Mouse (Mus musculus) G1E (cell line): ENCODE results near the gene Meltf. TPM values are rescaled to one million over a fixed set of nuclear protein-coding genes. Genes with fewer than 3 reads are reported as not detected.

Source experiments
- ATAC-seq: 2 replicates; pipeline ENCODE4 v1.8.0; 2016; ENCODE audit warnings: mild to moderate bottlenecking; ENCODE audit not compliant: insufficient number of reproducible peaks, poor library complexity, low FRiP score, severe bottlenecking; ENCODE audit errors: extremely low read depth
- DNase-seq: peaks from one replicate; pipeline ENCODE4 v3.0.0; 2012; ENCODE audit warnings: low spot score
- H3K27me3 ChIP-seq: 2 replicates; pipeline ENCODE4 v1.6.1; 2012; ENCODE audit warnings: mild to moderate bottlenecking, low read length, inconsistent platforms; ENCODE audit not compliant: insufficient read depth
- H3K36me3 ChIP-seq: replicated peaks from 2 replicates; pipeline ENCODE3; 2012; ENCODE audit warnings: mild to moderate bottlenecking, inconsistent platforms
- H3K4me1 ChIP-seq: 2 replicates; pipeline ENCODE4 v1.6.1; 2012; ENCODE audit warnings: low read depth, low read length, inconsistent platforms, mixed read lengths; ENCODE audit not compliant: insufficient read depth
- H3K4me3 ChIP-seq: 2 replicates; pipeline ENCODE4 v1.5.1; 2012; ENCODE audit warnings: low read depth, mild to moderate bottlenecking, inconsistent platforms, low read length, moderate library complexity, mixed read lengths
- H3K9me3 ChIP-seq: replicated peaks from 2 replicates; pipeline ENCODE4 v1.6.1; 2012; ENCODE audit warnings: inconsistent platforms
- CTCF ChIP-seq: IDR thresholded peaks from 2 replicates; pipeline ENCODE4 v1.5.1; 2012; ENCODE audit warnings: low read depth, low read length, inconsistent platforms, mixed read lengths
- GATA1 ChIP-seq: IDR thresholded peaks from 2 replicates; pipeline ENCODE4 v1.6.1; 2012; ENCODE audit warnings: borderline replicate concordance, low read length, inconsistent platforms, mixed read lengths
- GATA2 ChIP-seq: IDR thresholded peaks from 2 replicates; pipeline ENCODE4 v1.6.1; 2012; ENCODE audit warnings: low read depth, low read length, inconsistent platforms, borderline replicate concordance
- POLR2AphosphoS5 ChIP-seq: IDR thresholded peaks from 2 replicates; pipeline ENCODE4 v1.6.1; 2012; ENCODE audit warnings: low read depth, low read length, inconsistent platforms; ENCODE audit not compliant: insufficient replicate concordance
- TAL1 ChIP-seq: conservative IDR thresholded peaks from 2 replicates; pipeline ENCODE4 v1.6.1; 2012; ENCODE audit warnings: low read depth, low read length, inconsistent platforms, mixed read lengths
- polyA plus RNA-seq: library from polyadenylated mRNA; stranded (reverse); fragments of >175 nt; gene quantifications from 2 replicates; pipeline ENCODE4 v1.2.3, GENCODE M21; 2012
- total RNA-seq, 2 experiments: library from RNA; stranded (forward) in 1 of 2; stranded (reverse) in 1 of 2; fragments of 200-1000 nt in 1 of 2; fragments of >200 nt in 1 of 2; fragmentation: Nextera tagmentation in 1 of 2; gene quantifications; 2 replicates each; pipeline ENCODE4 v1.2.3; 2014 to 2017

The Meltf gene
- total and polyA plus RNA-seq, 3 experiments: 0.05 TPM; not detected in 2

DNA sequence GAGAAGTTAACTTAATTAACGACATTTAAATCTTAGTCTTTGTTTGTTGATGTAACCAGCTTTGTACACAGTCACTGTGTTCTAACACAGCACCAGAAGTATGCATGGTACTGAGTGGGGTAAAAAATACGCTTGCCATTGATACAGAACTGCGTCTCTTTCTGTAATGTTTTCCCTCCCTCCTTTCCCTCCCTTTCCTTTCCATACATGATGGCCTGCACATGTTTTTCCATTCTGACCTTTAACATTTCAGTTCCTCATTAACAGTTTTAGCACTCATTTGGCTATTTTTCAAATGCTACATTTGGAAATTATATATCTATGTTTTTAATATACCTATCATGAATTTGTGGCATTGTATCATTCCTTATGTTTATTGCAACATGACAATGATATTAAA is 34.4 kb upstream of the Meltf start:
- no peaks in the 10 kb centered on the region for H3K4me1 ChIP-seq
- H3K9me3 ChIP-seq: no peaks in the 10 kb centered on the region
- H3K36me3 ChIP-seq: peaks cover 37% of the 10 kb centered on the region
- H3K4me3 ChIP-seq: no peak overlapping the region
- DNase-seq (no peak), ATAC-seq (no peak)
- no peak for TF ChIP-seq GATA2
- TF ChIP-seq TAL1: no peak
- TF ChIP-seq GATA1: no peak
- TF ChIP-seq POLR2AphosphoS5: no peak
- no peak for TF ChIP-seq CTCF
- no peaks in the 10 kb centered on the region for H3K27me3 ChIP-seq

DNA sequence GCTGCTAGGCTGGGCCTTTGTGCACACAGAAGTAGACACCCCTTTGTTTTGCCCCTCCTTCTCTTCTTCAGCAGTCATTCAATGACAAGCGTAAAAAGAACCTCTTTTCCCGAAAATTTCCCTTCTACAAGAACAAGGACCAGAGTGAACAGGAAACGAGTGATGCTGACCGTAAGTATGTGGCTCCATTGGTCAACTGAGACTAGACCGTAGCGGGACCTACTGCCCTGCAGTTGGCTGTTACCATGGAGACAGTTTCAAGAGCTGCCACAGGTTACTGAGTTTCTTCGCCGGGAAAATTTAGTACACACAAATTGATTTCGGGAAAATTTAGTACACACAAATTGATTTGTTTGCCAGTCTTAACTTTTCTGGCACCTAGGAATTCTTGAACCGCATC is 31.8 kb upstream of the Meltf start:
- DNase-seq (no peak), ATAC-seq (no peak)
- H3K36me3 ChIP-seq: peaks cover 39% of the 10 kb centered on the region
- no peaks in the 10 kb centered on the region for H3K4me1 ChIP-seq
- TF ChIP-seq GATA2: no peak
- TF ChIP-seq TAL1: no peak
- no peak for TF ChIP-seq POLR2AphosphoS5
- TF ChIP-seq GATA1: no peak
- no peak for TF ChIP-seq CTCF
- H3K4me3 ChIP-seq: no peak overlapping the region
- H3K9me3 ChIP-seq: no peaks in the 10 kb centered on the region
- no peaks in the 10 kb centered on the region for H3K27me3 ChIP-seq

DNA sequence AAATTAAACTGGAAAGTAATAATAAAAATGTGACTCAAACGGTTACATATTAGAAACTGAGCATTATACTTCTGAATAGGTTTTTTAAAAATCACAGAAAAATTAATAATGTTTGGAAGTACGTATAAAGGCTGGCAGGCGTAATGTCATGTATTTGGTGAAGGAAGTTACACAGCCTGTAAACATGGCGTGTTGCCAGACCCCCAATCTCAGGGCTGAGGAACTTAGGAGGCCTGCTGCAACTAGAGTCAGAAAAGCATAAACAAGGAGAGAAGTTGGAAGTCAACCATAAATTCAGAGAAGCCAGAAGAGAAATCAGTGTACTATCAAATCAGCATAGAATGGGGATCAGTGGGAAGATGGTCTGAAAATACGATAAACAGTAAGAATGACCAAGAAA is 14.7 kb upstream of the Meltf start:
- DNase-seq: no peak
- TF ChIP-seq POLR2AphosphoS5: no peak
- no peak for TF ChIP-seq TAL1
- TF ChIP-seq GATA2: no peak
- no peak for TF ChIP-seq GATA1
- no peak for TF ChIP-seq CTCF

DNA sequence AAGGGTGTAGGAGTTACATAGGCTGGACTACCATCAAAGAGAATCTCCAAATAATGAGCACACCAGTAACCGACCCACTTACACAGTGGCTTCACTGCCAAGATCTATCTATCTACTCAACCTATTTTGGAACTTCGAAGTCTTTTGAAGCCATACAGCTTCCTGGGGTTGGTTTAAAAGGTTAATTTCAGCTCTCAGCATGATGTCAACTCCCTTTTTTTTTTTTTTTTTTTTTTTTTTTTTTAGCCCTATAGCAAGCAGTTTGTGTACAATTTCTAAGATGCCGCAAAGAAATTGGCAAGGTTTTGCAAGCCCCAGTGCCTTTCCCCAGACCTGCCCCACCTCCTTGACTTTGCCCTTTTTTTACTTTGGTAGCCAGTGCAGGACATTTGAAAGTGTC is 13.4 kb upstream of the Meltf start:
- TF ChIP-seq TAL1: no peak
- no peak for TF ChIP-seq POLR2AphosphoS5
- no peak for TF ChIP-seq GATA1
- no peak for TF ChIP-seq GATA2
- no peak for TF ChIP-seq CTCF
- DNase-seq: no peak
- Histone ChIP-seq H3K4me1 (no peaks in the 10 kb centered on the region), H3K4me3 (no peak overlapping the region), H3K27me3 (no peaks in the 10 kb centered on the region), H3K36me3 (peaks cover 73% of the 10 kb centered on the region), H3K9me3 (no peaks in the 10 kb centered on the region)
- ATAC-seq: no peak

More for the DNA sequence above, 14.7 kb upstream of the Meltf start:
- no peaks in the 10 kb centered on the region for H3K9me3 ChIP-seq
- peaks cover 69% of the 10 kb centered on the region for H3K36me3 ChIP-seq
- H3K4me3 ChIP-seq: no peak overlapping the region
- H3K4me1 ChIP-seq: no peaks in the 10 kb centered on the region
- no peak for ATAC-seq
- no peaks in the 10 kb centered on the region for H3K27me3 ChIP-seq

DNA sequence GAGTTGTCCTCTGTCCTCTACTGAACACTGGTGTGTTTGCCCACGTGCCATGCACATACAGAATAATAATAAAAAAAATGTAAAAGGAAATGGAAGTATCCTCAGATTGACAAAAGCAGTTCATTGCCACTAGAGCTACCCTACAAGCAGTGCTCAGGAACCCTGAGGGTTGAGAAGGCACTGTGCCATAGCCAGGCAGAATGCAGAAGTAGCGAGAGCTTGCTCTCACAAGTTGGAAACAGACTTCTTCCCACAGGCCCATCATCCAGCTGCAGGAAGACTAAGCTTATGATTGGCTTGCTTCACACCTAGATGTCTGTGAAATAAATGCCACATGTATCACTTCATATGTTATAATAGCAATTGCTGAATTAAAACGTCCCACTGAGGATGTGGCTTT is 11.7 kb upstream of the Meltf start:
- DNase-seq: no peak

DNA sequence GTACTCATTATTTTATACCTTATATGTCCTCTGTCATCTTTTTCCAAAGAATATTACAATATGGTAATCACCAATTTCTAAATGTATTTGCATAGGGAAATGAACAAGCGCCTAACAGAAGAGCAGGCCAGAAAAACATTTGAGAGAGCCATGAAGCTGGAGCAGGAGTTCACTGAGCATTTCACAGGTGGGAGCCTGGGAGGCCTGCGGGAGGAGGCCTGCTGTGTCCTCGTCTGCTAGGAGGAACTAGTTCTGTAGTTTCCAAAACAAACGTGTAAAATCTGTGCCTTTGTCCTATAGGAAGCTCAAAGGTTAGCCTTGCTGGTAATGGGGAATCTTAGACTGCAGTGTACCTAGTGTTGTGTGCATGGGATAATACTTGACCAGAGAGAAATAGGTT is 10.9 kb upstream of the Meltf start:
- Histone ChIP-seq H3K36me3 (peaks cover 74% of the 10 kb centered on the region), H3K9me3 (no peaks in the 10 kb centered on the region), H3K4me1 (no peaks in the 10 kb centered on the region), H3K27me3 (no peaks in the 10 kb centered on the region), H3K4me3 (no peak overlapping the region)
- DNase-seq: no peak
- TF ChIP-seq POLR2AphosphoS5 (no peak), GATA2 (no peak), GATA1 (no peak), TAL1 (no peak), CTCF (no peak)
- ATAC-seq: no peak

More for the DNA sequence above, 11.7 kb upstream of the Meltf start:
- H3K4me3 ChIP-seq: no peak overlapping the region
- H3K9me3 ChIP-seq: no peaks in the 10 kb centered on the region
- TF ChIP-seq GATA2 (no peak), CTCF (no peak), POLR2AphosphoS5 (no peak), GATA1 (no peak), TAL1 (no peak)
- H3K4me1 ChIP-seq: no peaks in the 10 kb centered on the region
- ATAC-seq: no peak
- no peaks in the 10 kb centered on the region for H3K27me3 ChIP-seq
- peaks cover 75% of the 10 kb centered on the region for H3K36me3 ChIP-seq

DNA sequence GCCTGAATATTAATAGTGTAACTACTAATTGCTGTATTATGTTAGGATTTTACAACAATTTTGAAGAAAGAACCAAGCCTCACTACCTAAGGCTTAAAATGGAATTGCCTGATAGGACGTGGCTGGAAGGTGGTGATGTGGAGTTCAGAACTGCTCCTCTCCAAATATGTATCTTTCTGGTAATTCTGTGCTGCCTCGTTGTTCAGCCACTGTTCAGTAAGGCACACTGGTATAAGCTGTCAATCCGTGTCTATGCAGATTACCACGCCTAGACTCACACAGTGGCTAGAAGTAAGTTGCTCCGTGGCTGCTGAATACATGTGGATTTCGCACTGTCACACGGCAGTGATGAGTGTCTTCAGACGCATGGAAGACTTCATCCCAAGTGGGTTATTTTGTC is 4.9 kb upstream of the Meltf start:
- Histone ChIP-seq H3K4me1 (peaks cover 2% of the 10 kb centered on the region), H3K4me3 (no peak overlapping the region), H3K36me3 (peaks cover 54% of the 10 kb centered on the region), H3K9me3 (no peaks in the 10 kb centered on the region), H3K27me3 (peaks cover 3% of the 10 kb centered on the region; the same call in 1 of the 2 replicates)
- no peak for TF ChIP-seq GATA2
- TF ChIP-seq CTCF: no peak
- TF ChIP-seq TAL1: no peak
- TF ChIP-seq POLR2AphosphoS5: no peak
- no peak for TF ChIP-seq GATA1
- ATAC-seq: no peak
- DNase-seq: no peak
